Mouse (Mus musculus) ovary, adult 18-20 months (tissue): ENCODE data around the gene Gm21866.
"Not testable (repeated sequence)": the region's sequence is repeated elsewhere in the genome, so short reads cannot be mapped to it uniquely, and the experiment has no call there.

Source experiments
- DNase-seq: peaks from one replicate; pipeline ENCODE4 v3.0.0; 2022; ENCODE audit warnings: low spot score, mixed read lengths

Gene Gm21866

DNA sequence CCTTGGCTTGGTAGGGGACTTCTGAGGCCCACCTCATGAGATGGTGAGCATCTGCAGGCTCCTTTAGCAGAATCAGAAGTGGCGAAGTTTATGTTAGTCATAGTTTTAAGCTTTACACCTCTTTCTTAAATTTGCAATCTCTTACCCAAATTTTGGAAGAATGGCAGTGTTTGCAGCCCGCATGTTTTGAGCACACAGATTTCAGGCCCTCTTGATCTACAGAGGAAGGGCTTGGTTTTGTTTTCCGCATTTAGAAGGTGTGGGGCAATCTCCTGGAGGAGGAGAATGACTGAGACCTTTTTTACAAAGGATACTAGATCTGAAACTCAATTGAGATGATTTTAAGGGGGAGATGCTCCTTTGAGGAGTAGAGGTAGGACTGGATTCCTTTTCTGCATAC lies at the start of gene Gm21866:
Gene Gm21866, minus strand, starts transcription at position 101 of the 400 bp plus-strand sequence.
- DNase-seq, result not testable (repeated sequence)

- not testable (repeated sequence) for DNase-seq
Observed at GRCm38 (mm10) chrY:13493726-13494125, 28.3 kb upstream of the Gm21866 start, which contains the start of gene Gm20773. TSS of gene Gm20773 (plus strand) at chrY:13494026.
